Mouse (Mus musculus): ENCODE measurements around the gene Gm9733.

Gm9733 gene

GRCm38 (mm10) chr3:15275899-15276526 lies 56.1 kb downstream of the Gm9733 start:
- Histone ChIP-seq H3K4me1 (replicated peaks; ENCODE audit: low read depth, low read length) (peaks cover 2% of the 10 kb centered on the region; the same call in 1 of the 2 replicates), H3K27me3 (ENCODE audit: insufficient read depth, low read length) (no peaks in the 10 kb centered on the region), H3K4me3 (replicated peaks; ENCODE audit: low read length) (no peak overlapping the region), H3K36me3 (ENCODE audit: insufficient read depth, low read length) (no peaks in the 10 kb centered on the region), H3K9me3 (ENCODE audit: low read length) (peaks cover under 1% of the 10 kb centered on the region; the same call in 1 of the 2 replicates)
- TF ChIP-seq POU5F1 (IDR thresholded peaks at IDR 0.05; ENCODE audit: borderline replicate concordance, low read length) (no peak), NANOG (IDR thresholded peaks at IDR 0.05; ENCODE audit: borderline replicate concordance, low read length) (no peak), CTCF (conservative IDR thresholded peaks at IDR 0.05; ENCODE audit: low read length) (no peak)

DNA sequence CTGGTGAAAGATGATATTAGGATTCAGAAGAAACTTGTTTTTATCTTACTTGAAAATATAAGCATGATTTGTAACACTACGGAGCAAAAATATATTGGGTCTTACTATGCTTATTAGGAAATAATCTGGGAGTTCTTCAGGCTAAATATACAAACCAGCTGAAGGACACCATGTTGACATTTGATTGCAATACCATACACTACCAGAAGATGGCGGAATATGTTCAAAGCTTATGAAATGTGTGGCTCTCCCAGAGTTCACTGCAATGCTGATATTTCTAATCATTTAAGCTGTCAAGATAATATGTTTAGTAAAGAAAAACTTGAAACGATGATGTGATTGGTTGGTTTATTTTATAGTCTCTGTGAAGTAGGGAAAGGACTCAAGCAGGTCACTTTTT lies 67.7 kb downstream of the Gm9733 start:
- TF ChIP-seq CTCF (conservative IDR thresholded peaks at IDR 0.05; ENCODE audit: low read length) (peak; percentile 63), NANOG (IDR thresholded peaks at IDR 0.05; ENCODE audit: borderline replicate concordance, low read length) (no peak), POU5F1 (IDR thresholded peaks at IDR 0.05; ENCODE audit: borderline replicate concordance, low read length) (no peak)
- Histone ChIP-seq H3K4me1 (replicated peaks; ENCODE audit: low read depth, low read length) (no peaks in the 10 kb centered on the region), H3K9me3 (ENCODE audit: low read length) (peaks cover 33% of the 10 kb centered on the region), H3K36me3 (ENCODE audit: insufficient read depth, low read length) (no peaks in the 10 kb centered on the region), H3K4me3 (replicated peaks; ENCODE audit: low read length) (no peak overlapping the region), H3K27me3 (ENCODE audit: insufficient read depth, low read length) (no peaks in the 10 kb centered on the region)

DNA sequence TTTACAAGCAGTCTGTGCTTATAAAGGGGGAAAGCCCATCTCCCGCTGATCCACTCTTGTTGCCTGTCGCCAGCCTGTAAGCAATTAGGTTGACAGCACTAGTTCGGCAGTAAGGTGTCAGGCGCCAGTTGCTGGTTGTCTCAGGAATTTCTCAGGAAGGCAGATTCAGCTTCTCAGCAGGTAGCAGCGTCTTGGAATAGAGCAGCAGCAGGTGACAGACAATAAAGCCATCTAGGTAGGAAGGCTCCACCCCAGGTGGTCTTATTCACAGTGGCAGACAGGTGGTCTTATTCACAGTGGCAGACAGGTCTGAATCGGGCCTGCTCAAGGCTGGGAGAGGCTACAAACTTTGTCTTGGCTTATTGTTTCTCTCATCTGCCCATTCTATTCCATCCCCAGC lies 76.4 kb downstream of the Gm9733 start:
- Histone ChIP-seq H3K4me1 (replicated peaks; ENCODE audit: low read depth, low read length) (no peaks in the 10 kb centered on the region), H3K4me3 (replicated peaks; ENCODE audit: low read length) (no peak overlapping the region), H3K9me3 (ENCODE audit: low read length) (peaks cover 25% of the 10 kb centered on the region), H3K36me3 (ENCODE audit: insufficient read depth, low read length) (no peaks in the 10 kb centered on the region; the same call in 1 of the 2 replicates), H3K27me3 (ENCODE audit: insufficient read depth, low read length) (no peaks in the 10 kb centered on the region)
- no peak for TF ChIP-seq CTCF (conservative IDR thresholded peaks at IDR 0.05; ENCODE audit: low read length)
- peak; percentile 66; the same call in 1 of the 2 replicates for TF ChIP-seq NANOG (IDR thresholded peaks at IDR 0.05; ENCODE audit: borderline replicate concordance, low read length)

All from E14TG2a.4 (cell line).